Mouse (Mus musculus): Measurements from ENCODE around the gene Poln. TPM values are rescaled to one million over a fixed set of nuclear protein-coding genes. Genes with fewer than 3 reads are reported as not detected.

Poln gene
- polyA plus RNA-seq, 1 experiment = not detected

DNA sequence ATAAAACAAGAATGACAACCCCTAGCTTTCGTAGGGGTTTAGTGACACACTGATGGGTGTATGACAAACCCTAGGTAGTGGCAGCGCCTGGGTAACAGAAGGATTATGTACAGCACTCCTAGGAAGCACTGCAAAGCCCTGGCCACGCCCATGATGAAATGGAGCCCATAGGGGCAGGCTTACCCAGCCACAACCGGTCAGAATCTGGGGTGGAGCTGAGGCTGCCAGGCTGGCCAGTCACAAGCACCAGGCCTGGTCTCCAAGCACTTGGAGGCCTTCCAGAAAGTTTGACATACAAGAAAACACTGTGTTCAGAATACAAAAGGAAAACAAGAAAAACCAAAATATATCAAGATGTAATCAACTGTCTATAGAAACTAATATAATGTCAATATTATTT lies 21.8 kb upstream of the Poln start:
- 59% methylated on average over 4 of the region's 4 CpGs for WGBS
- Histone ChIP-seq H3K4me1 (ENCODE audit: control insufficient read depth, insufficient read depth, low read length) (peaks cover 23% of the 10 kb centered on the region), H3K27ac (ENCODE audit: insufficient read depth, low read depth, low read length) (no peak overlapping the region), H3K4me3 (ENCODE audit: insufficient read depth, low read depth, low read length) (no peak overlapping the region)
- TF ChIP-seq POLR2A (IDR thresholded peaks at IDR 0.05; ENCODE audit: insufficient read depth, low read depth, low read length) = no peak
- TF ChIP-seq CTCF (IDR thresholded peaks at IDR 0.05; ENCODE audit: insufficient read depth, low read depth, low read length) = no peak

- WGBS = 57% methylated on average over 1 of the region's 1 CpGs
- Histone ChIP-seq H3K27ac (ENCODE audit: insufficient read depth, low read depth, low read length) (no peak overlapping the region), H3K4me3 (ENCODE audit: insufficient read depth, low read depth, low read length) (no peak overlapping the region), H3K4me1 (ENCODE audit: control insufficient read depth, insufficient read depth, low read length) (peaks cover 33% of the 10 kb centered on the region)
- TF ChIP-seq POLR2A (IDR thresholded peaks at IDR 0.05; ENCODE audit: insufficient read depth, low read depth, low read length) = no peak
- TF ChIP-seq CTCF (IDR thresholded peaks at IDR 0.05; ENCODE audit: insufficient read depth, low read depth, low read length) = no peak
These were observed 20.3 kb upstream of the Poln start for GRCm38 (mm10) chr5:34189521-34189920.

DNA sequence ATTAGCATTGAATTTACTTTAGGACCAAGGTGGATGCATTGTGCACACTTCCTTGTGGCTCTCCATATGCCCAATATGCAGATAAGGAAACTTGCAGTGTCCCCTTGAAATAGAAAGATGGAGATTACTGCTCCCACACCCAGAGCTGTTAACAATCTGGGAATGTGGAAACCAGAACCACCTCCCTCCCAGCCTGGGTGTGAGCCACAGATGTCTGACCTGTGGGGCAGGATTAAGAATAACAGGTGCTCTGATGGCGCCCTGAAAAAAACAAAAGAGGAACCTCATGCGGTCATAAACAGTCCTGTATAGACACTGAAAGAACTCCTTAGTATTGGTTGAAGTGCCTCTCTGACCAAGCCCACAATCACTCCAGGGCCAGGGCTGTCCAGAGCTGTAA lies 19.6 kb upstream of the Poln start:
- H3K4me1 ChIP-seq (ENCODE audit: control insufficient read depth, insufficient read depth, low read length) = peaks cover 37% of the 10 kb centered on the region
- TF ChIP-seq CTCF (IDR thresholded peaks at IDR 0.05; ENCODE audit: insufficient read depth, low read depth, low read length) (no peak), POLR2A (IDR thresholded peaks at IDR 0.05; ENCODE audit: insufficient read depth, low read depth, low read length) (no peak)
- peak overlapping the region; percentile 90; the same call in 1 of the 2 replicates for H3K27ac ChIP-seq (ENCODE audit: insufficient read depth, low read depth, low read length)
- 81% methylated on average over 2 of the region's 2 CpGs for WGBS
- H3K4me3 ChIP-seq (ENCODE audit: insufficient read depth, low read depth, low read length) = no peak overlapping the region

DNA sequence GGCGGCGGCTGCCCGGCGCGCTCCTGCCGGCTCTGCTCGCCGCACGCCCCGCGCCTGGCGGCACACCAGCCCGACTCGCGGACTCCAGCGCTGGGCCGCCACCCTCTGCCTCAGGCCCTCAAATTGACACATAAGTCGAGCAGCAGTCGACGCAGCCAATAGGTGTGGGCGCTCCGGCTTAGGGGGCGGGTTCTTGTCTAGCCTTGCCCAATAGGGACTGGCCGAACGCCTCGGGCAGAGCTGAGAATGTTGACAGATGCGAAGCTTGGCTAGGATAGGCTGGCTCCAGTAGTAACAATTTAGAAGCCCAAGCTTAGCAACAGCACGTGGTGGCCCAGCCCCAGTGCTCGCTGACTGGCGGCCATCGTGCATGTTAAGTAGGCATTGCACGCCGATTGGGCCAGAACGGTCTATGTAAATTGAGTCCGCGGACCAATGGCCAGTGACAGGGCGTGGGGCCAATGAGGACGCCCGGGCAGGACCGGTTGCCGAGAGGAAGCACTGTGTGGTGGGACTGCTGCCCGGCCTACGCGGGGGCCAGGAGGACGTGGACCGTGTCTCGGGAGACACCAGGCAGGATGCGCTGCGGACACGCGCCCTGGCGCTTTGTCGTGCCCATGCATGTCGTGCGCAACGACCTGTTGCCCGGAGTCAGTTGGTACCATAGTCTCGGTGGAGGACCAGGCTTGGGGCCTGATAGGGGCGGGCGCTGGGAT lies 18.5 kb upstream of the Poln start, which contains the start of gene Mxd4:
Gene Mxd4, minus strand, starts transcription at position 120 of the 716 bp plus-strand sequence.
- TF ChIP-seq POLR2A (IDR thresholded peaks at IDR 0.05; ENCODE audit: insufficient read depth, low read depth, low read length) (peak; percentile 77), CTCF (IDR thresholded peaks at IDR 0.05; ENCODE audit: insufficient read depth, low read depth, low read length) (0 out of 2 replicates have a peak, but pooled peaks have one; percentile 15)
- Histone ChIP-seq H3K4me3 (ENCODE audit: insufficient read depth, low read depth, low read length) (peak within 1 kb of the TSS; percentile 85), H3K27ac (ENCODE audit: insufficient read depth, low read depth, low read length) (peak within 1 kb of the TSS; percentile 90), H3K4me1 (ENCODE audit: control insufficient read depth, insufficient read depth, low read length) (peaks cover 47% of the 10 kb centered on the region)
- WGBS = under 1% methylated on average over 60 of the region's 60 CpGs

DNA sequence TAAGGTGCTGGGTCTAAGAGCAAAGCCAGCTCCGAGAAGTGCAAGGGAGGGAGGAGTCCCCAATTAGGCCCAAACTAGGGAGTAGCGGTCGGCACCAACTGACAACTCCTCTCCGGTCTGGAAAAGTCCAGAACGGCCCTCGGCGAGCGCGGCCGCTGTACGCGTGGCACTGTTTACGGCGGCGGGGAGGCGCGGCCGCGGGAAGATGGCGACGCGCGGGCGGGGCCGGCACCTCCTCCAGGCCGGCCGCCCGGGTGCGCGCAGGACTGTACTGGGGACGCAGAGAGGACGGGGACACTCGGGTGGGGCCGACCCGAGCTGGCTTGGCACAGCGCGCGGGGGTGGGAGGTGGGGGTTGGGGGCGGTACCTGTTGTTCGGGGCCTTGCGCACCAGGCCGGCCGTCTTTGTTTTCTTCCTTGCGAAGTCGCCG lies 17.7 kb upstream of the Poln start:
- peaks cover 53% of the 10 kb centered on the region for H3K4me1 ChIP-seq (ENCODE audit: control insufficient read depth, insufficient read depth, low read length)
- WGBS = 1% methylated on average over 46 of the region's 46 CpGs
- H3K27ac ChIP-seq (ENCODE audit: insufficient read depth, low read depth, low read length) = peak overlapping the region; percentile 71; the same call in 1 of the 2 replicates
- no peak for TF ChIP-seq CTCF (IDR thresholded peaks at IDR 0.05; ENCODE audit: insufficient read depth, low read depth, low read length)
- no peak for TF ChIP-seq POLR2A (IDR thresholded peaks at IDR 0.05; ENCODE audit: insufficient read depth, low read depth, low read length)
- H3K4me3 ChIP-seq (ENCODE audit: insufficient read depth, low read depth, low read length) = peak overlapping the region; percentile 85

GRCm38 (mm10) chr5:34186391-34186790 lies 17.1 kb upstream of the Poln start:
- 20% methylated on average over 2 of the region's 2 CpGs for WGBS
- H3K27ac ChIP-seq (ENCODE audit: insufficient read depth, low read depth, low read length) = no peak overlapping the region
- peaks cover 55% of the 10 kb centered on the region for H3K4me1 ChIP-seq (ENCODE audit: control insufficient read depth, insufficient read depth, low read length)
- no peak for TF ChIP-seq CTCF (IDR thresholded peaks at IDR 0.05; ENCODE audit: insufficient read depth, low read depth, low read length)
- no peak for TF ChIP-seq POLR2A (IDR thresholded peaks at IDR 0.05; ENCODE audit: insufficient read depth, low read depth, low read length)
- peak overlapping the region; percentile 85 for H3K4me3 ChIP-seq (ENCODE audit: insufficient read depth, low read depth, low read length)

- TF ChIP-seq POLR2A (IDR thresholded peaks at IDR 0.05; ENCODE audit: insufficient read depth, low read depth, low read length) = no peak
- no peak for TF ChIP-seq CTCF (IDR thresholded peaks at IDR 0.05; ENCODE audit: insufficient read depth, low read depth, low read length)
- H3K4me1 ChIP-seq (ENCODE audit: control insufficient read depth, insufficient read depth, low read length) = peaks cover 55% of the 10 kb centered on the region
- H3K4me3 ChIP-seq (ENCODE audit: insufficient read depth, low read depth, low read length) = peak overlapping the region; percentile 85
- H3K27ac ChIP-seq (ENCODE audit: insufficient read depth, low read depth, low read length) = no peak overlapping the region
These were observed 16.5 kb upstream of the Poln start for GRCm38 (mm10) chr5:34185791-34186190.

DNA sequence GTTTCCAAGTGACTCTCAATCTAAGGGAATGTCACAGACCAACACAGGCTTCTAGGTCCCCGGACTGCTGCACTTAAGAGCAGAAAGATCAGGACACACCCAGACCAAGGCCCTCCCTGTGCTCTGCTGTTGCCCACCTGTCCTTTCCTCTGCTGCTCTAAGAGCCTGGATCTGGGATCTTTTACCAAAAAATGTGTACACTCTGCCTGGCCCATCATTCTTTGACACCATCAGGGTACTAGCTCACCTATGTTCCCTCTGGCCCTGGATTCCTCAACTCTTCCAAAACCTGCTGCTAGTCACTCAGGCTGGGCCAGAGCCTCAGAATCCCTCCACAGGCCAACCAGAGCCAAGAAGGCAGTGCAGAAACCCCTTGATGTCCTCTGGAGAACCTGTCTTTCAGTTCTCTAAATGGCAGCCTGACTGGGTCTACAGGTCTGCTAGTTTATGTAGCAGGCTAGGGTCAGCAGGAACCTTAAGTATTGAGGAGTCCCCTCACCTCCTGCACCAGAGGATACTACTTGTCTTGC lies 15.9 kb upstream of the Poln start:
- TF ChIP-seq POLR2A (IDR thresholded peaks at IDR 0.05; ENCODE audit: insufficient read depth, low read depth, low read length) (no peak), CTCF (IDR thresholded peaks at IDR 0.05; ENCODE audit: insufficient read depth, low read depth, low read length) (no peak)
- Histone ChIP-seq H3K4me1 (ENCODE audit: control insufficient read depth, insufficient read depth, low read length) (peaks cover 55% of the 10 kb centered on the region), H3K4me3 (ENCODE audit: insufficient read depth, low read depth, low read length) (0 out of 2 replicates have a peak overlapping the region, but pooled peaks have one; percentile 85), H3K27ac (ENCODE audit: insufficient read depth, low read depth, low read length) (no peak overlapping the region)
- WGBS = 78% methylated on average over 1 of the region's 1 CpGs

- no peak overlapping the region for H3K4me3 ChIP-seq (ENCODE audit: insufficient read depth, low read depth, low read length)
- TF ChIP-seq CTCF (IDR thresholded peaks at IDR 0.05; ENCODE audit: insufficient read depth, low read depth, low read length) (no peak), POLR2A (IDR thresholded peaks at IDR 0.05; ENCODE audit: insufficient read depth, low read depth, low read length) (no peak)
- 89% methylated on average over 3 of the region's 3 CpGs for WGBS
- H3K4me1 ChIP-seq (ENCODE audit: control insufficient read depth, insufficient read depth, low read length) = peaks cover 47% of the 10 kb centered on the region
- H3K27ac ChIP-seq (ENCODE audit: insufficient read depth, low read depth, low read length) = 0 out of 2 replicates have a peak overlapping the region, but pooled peaks have one; percentile 32
These were observed 14.7 kb upstream of the Poln start for GRCm38 (mm10) chr5:34183976-34184375.
